Mouse (Mus musculus) forebrain, embryonic 16.5 days (tissue): Measurements from ENCODE around the gene Tagln3. TPM values are rescaled to one million over a fixed set of nuclear protein-coding genes. Genes with fewer than 3 reads are reported as not detected.

Source experiments
- ATAC-seq: fragments of 200-750 bp; cut with Nextera tagmentation; 2 replicates; pipeline ENCODE4 v1.8.0; 2017; ENCODE audit warnings: mild to moderate bottlenecking, moderate library complexity
- H3K27ac ChIP-seq: fragments of 300-500 bp; sonication (generic); 2 replicates; pipeline ENCODE4 v1.5.1; 2014; ENCODE audit warnings: low read length, control low read depth
- H3K27me3 ChIP-seq: fragments of 300-500 bp; sonication (generic); replicated peaks from 2 replicates; pipeline ENCODE4 v1.6.1; 2014; ENCODE audit warnings: low read length; ENCODE audit not compliant: control insufficient read depth, insufficient read depth
- H3K36me3 ChIP-seq: fragments of 300-500 bp; sonication (generic); 2 replicates; pipeline ENCODE4 v1.6.1; 2014; ENCODE audit not compliant: control insufficient read depth, insufficient read depth
- H3K4me1 ChIP-seq: fragments of 300-500 bp; sonication (generic); replicated peaks from 2 replicates; pipeline ENCODE4 v1.6.1; 2014; ENCODE audit warnings: low read length; ENCODE audit not compliant: control insufficient read depth, insufficient read depth
- H3K4me2 ChIP-seq: fragments of 300-500 bp; sonication (generic); 2 replicates; pipeline ENCODE4 v1.6.1; 2014; ENCODE audit warnings: mild to moderate bottlenecking, low read length, control low read depth
- H3K4me3 ChIP-seq: fragments of 300-500 bp; sonication (generic); replicated peaks from 2 replicates; pipeline ENCODE4 v1.5.1; 2014; ENCODE audit warnings: mild to moderate bottlenecking, low read length, control low read depth
- H3K9ac ChIP-seq: fragments of 300-500 bp; sonication (generic); replicated peaks from 2 replicates; pipeline ENCODE4 v1.6.1; 2014; ENCODE audit warnings: low read depth, low read length, control low read depth
- H3K9me3 ChIP-seq: fragments of 300-500 bp; sonication (generic); 2 replicates; pipeline ENCODE4 v1.6.1; 2016; ENCODE audit warnings: low read length; ENCODE audit not compliant: control insufficient read depth
- WGBS: fragments of 180-500 bp; shearing (Covaris S2); extraction: QIAGEN DNeasy Blood & Tissue Kit; methylation state at CpG from one replicate; pipeline ENCODE4 v1.1.7; 2014; 5-methylcytosine and 5-hydroxymethylcytosine counted together
- polyA plus RNA-seq: library from polyadenylated mRNA; unstranded; fragments of >200 nt; fragmentation: Nextera tagmentation; extraction: Ambion mirVana; gene quantifications from 2 replicates; pipeline ENCODE4 v1.2.1, GENCODE M21; 2015

Gene Tagln3
- polyA plus RNA-seq, 1 experiment from 2014 or later = 473 TPM

GRCm38 (mm10) chr16:45697996-45698395, 26.4 kb downstream of the Tagln3 start:
- no peaks in the 10 kb centered on the region for H3K27me3 ChIP-seq
- H3K4me2 ChIP-seq = no peak overlapping the region
- H3K36me3 ChIP-seq = no peaks in the 10 kb centered on the region
- peak; percentile 51; the same call in 1 of the 2 replicates for ATAC-seq
- no peaks in the 10 kb centered on the region for H3K9me3 ChIP-seq
- 46% methylated on average over 6 of the region's 6 CpGs for WGBS
- no peak overlapping the region for H3K9ac ChIP-seq
- H3K4me3 ChIP-seq = no peak overlapping the region
- no peak overlapping the region for H3K27ac ChIP-seq
- H3K4me1 ChIP-seq = peaks cover under 1% of the 10 kb centered on the region; the same call in 1 of the 2 replicates

- no peaks in the 10 kb centered on the region for H3K36me3 ChIP-seq
- no peaks in the 10 kb centered on the region for H3K9me3 ChIP-seq
- H3K4me3 ChIP-seq = no peak overlapping the region
- 62% methylated on average over 9 of the region's 9 CpGs for WGBS
- H3K27me3 ChIP-seq = no peaks in the 10 kb centered on the region
- H3K4me1 ChIP-seq = peaks cover 4% of the 10 kb centered on the region
- no peak overlapping the region for H3K4me2 ChIP-seq
- no peak overlapping the region for H3K27ac ChIP-seq
- 0 out of 2 replicates have a peak, but pooled peaks have one; percentile 19 for ATAC-seq
- no peak overlapping the region for H3K9ac ChIP-seq
Measured at GRCm38 (mm10) chr16:45695445-45696160, 28.8 kb downstream of the Tagln3 start.

GRCm38 (mm10) chr16:45693558-45693957, 30.9 kb downstream of the Tagln3 start, which contains the start of gene Tmprss7:
Gene Tmprss7, minus strand, starts transcription at chr16:45693658.
- Histone ChIP-seq H3K27me3 (no peaks in the 10 kb centered on the region), H3K4me1 (peaks cover 10% of the 10 kb centered on the region), H3K4me2 (no peak within 1 kb of the TSS), H3K9me3 (no peaks in the 10 kb centered on the region), H3K9ac (no peak within 1 kb of the TSS), H3K36me3 (no peaks in the 10 kb centered on the region), H3K27ac (no peak within 1 kb of the TSS), H3K4me3 (no peak within 1 kb of the TSS)
- ATAC-seq = no peak
- WGBS = 76% methylated on average over 10 of the region's 10 CpGs

GRCm38 (mm10) chr16:45692851-45693250, 31.6 kb downstream of the Tagln3 start:
- ATAC-seq = 0 out of 2 replicates have a peak, but pooled peaks have one; percentile 13
- 14% methylated on average over 3 of the region's 3 CpGs for WGBS

GRCm38 (mm10) chr16:45690178-45690577, 34.2 kb downstream of the Tagln3 start:
- Histone ChIP-seq H3K27me3 (no peaks in the 10 kb centered on the region), H3K9ac (no peak overlapping the region), H3K4me3 (no peak overlapping the region), H3K36me3 (no peaks in the 10 kb centered on the region), H3K9me3 (no peaks in the 10 kb centered on the region), H3K4me2 (peak overlapping the region; percentile 5; the same call in 1 of the 2 replicates), H3K27ac (0 out of 2 replicates have a peak overlapping the region, but pooled peaks have one; percentile 29), H3K4me1 (peaks cover 10% of the 10 kb centered on the region)
- ATAC-seq = peak; percentile 76
- 4% methylated on average over 4 of the region's 4 CpGs for WGBS

More at GRCm38 (mm10) chr16:45692851-45693250, 31.6 kb downstream of the Tagln3 start:
- no peak overlapping the region for H3K27ac ChIP-seq
- H3K36me3 ChIP-seq = no peaks in the 10 kb centered on the region
- no peaks in the 10 kb centered on the region for H3K9me3 ChIP-seq
- no peak overlapping the region for H3K4me2 ChIP-seq
- H3K27me3 ChIP-seq = no peaks in the 10 kb centered on the region
- H3K4me3 ChIP-seq = no peak overlapping the region
- peaks cover 10% of the 10 kb centered on the region for H3K4me1 ChIP-seq
- H3K9ac ChIP-seq = no peak overlapping the region

GRCm38 (mm10) chr16:45686833-45687232, 37.6 kb downstream of the Tagln3 start:
- 73% methylated on average over 3 of the region's 3 CpGs for WGBS
- Histone ChIP-seq H3K9ac (no peak overlapping the region), H3K27ac (no peak overlapping the region), H3K36me3 (no peaks in the 10 kb centered on the region), H3K27me3 (no peaks in the 10 kb centered on the region), H3K9me3 (no peaks in the 10 kb centered on the region), H3K4me2 (no peak overlapping the region), H3K4me3 (no peak overlapping the region), H3K4me1 (peaks cover 6% of the 10 kb centered on the region)
- ATAC-seq = no peak

- ATAC-seq = peak; percentile 24; the same call in 1 of the 2 replicates
- no peak overlapping the region for H3K27ac ChIP-seq
- WGBS = 59% methylated on average over 3 of the region's 3 CpGs
- H3K4me3 ChIP-seq = no peak overlapping the region
- H3K4me1 ChIP-seq = peaks cover 3% of the 10 kb centered on the region
- no peaks in the 10 kb centered on the region for H3K36me3 ChIP-seq
- H3K9ac ChIP-seq = no peak overlapping the region
- no peaks in the 10 kb centered on the region for H3K27me3 ChIP-seq
- no peaks in the 10 kb centered on the region for H3K9me3 ChIP-seq
- no peak overlapping the region for H3K4me2 ChIP-seq
Measured at GRCm38 (mm10) chr16:45685295-45685694, 39.1 kb downstream of the Tagln3 start.

- Histone ChIP-seq H3K27ac (no peak overlapping the region), H3K4me1 (no peaks in the 10 kb centered on the region), H3K36me3 (no peaks in the 10 kb centered on the region), H3K9ac (no peak overlapping the region), H3K4me3 (no peak overlapping the region), H3K27me3 (no peaks in the 10 kb centered on the region), H3K9me3 (no peaks in the 10 kb centered on the region), H3K4me2 (no peak overlapping the region)
- ATAC-seq = no peak
- WGBS = 14% methylated on average over 8 of the region's 8 CpGs
Measured at GRCm38 (mm10) chr16:45684815-45685214, 39.6 kb downstream of the Tagln3 start.

GRCm38 (mm10) chr16:45676462-45676861, 47.9 kb downstream of the Tagln3 start:
- no peak overlapping the region for H3K27ac ChIP-seq
- ATAC-seq = no peak
- H3K4me3 ChIP-seq = no peak overlapping the region
- WGBS = 44% methylated on average over 1 of the region's 1 CpGs
- H3K9me3 ChIP-seq = no peaks in the 10 kb centered on the region
- H3K4me1 ChIP-seq = no peaks in the 10 kb centered on the region
- H3K9ac ChIP-seq = no peak overlapping the region
- no peak overlapping the region for H3K4me2 ChIP-seq
- no peaks in the 10 kb centered on the region for H3K27me3 ChIP-seq
- no peaks in the 10 kb centered on the region for H3K36me3 ChIP-seq
